In the genomic region with DNA sequence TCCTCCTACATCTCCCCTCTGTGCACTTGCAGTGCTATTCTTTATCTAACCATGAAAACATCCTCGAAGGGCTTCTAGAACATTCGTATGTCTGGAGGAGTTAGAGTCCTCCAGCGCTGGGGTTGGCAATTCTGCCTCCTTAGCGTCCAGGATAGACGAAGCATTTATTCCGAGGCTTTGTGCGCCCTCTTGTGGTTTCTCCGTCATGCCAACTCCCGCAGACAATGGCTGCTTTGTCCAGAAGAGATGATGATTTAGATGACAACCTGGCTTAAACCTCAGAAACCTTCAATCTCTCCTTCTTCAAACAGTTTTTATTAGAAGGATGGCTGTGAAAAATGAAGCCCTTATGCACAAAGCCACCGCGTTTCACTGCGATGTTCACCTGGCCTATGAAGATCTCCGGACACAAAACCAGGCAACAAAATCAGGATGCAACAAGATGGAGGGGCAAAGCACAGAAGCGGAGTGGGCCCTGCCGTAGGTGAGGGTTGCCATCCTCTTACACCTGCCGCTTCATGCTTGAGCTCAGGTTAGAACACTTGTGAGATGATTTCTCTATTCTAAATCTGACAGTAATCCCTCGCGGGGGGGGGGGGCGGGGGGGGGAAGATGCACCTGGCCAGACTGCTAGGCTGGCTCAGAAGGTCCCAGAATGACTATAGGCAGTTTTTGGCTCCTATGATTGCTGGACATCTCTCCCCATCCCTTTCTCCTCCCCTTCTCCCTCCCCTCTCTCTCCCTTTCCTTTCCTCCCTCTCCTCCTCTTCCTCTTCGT, we compare ENCODE assay signal across 8 mouse cellular contexts. TPM values are rescaled to one million over a fixed set of nuclear protein-coding genes. Genes with fewer than 3 reads are reported as not detected.
DNase-seq lines count a peak whose midpoint lies in the region; ATAC-seq and TF ChIP-seq lines count a peak whose summit lies in the region.

No protein-coding gene starts in this region.

- ATAC-seq in forebrain, embryonic 16.5 days, result peak; percentile 90
- peak; percentile 93 for ATAC-seq in neural tube, embryonic 14.5 days (ENCODE audit: low read depth)

- intact Hi-C loops in heart, postnatal 25 days (cut with DNase I), result loop anchor here (2.0 to 10.0 kb wide), 5 partner anchors 68 to 1920 kb away; partner anchors contain the start of gene Dnajc1

- peak; percentile 83 for TF ChIP-seq CTCF in ES-Bruce4 (IDR thresholded peaks at IDR 0.05; ENCODE audit: low read depth, low read length)
- peak; percentile 67; the same call in 1 of the 2 replicates for TF ChIP-seq CTCF in testis, adult 2 months (IDR thresholded peaks at IDR 0.05; ENCODE audit: control insufficient read depth, insufficient read depth, insufficient replicate concordance, low read depth, low read length)

- TF ChIP-seq POLR2A in ES-Bruce4 (IDR thresholded peaks at IDR 0.05; ENCODE audit: insufficient read depth, low read length), result no peak
- no peak for TF ChIP-seq POLR2A in testis, adult 2 months (IDR thresholded peaks at IDR 0.05; ENCODE audit: control insufficient read depth, low read depth, low read length)

- DNase-seq in cerebellum, adult 11 months, result peak; percentile 82
- DNase-seq in heart, postnatal 25 days (ENCODE audit: low spot score), result peak; percentile 61
- peak; percentile 95 for DNase-seq in layer of hippocampus, adult 11-12 months (ENCODE audit: low spot score)
- DNase-seq in lung, adult 18-20 months, result peak; percentile 82 to 84

- H3K4me1 ChIP-seq in ES-Bruce4 (ENCODE audit: control insufficient read depth, insufficient read depth, low read length), result no peaks in the 10 kb centered on the region
- no peaks in the 10 kb centered on the region; the same call in 1 of the 2 replicates for H3K4me1 ChIP-seq in forebrain, embryonic 16.5 days (replicated peaks; ENCODE audit: control insufficient read depth, insufficient read depth, low read length)
- H3K4me1 ChIP-seq in neural tube, embryonic 14.5 days (ENCODE audit: control insufficient read depth, insufficient read depth, low read length), result peaks cover 3% of the 10 kb centered on the region; the same call in 1 of the 2 replicates
- no peaks in the 10 kb centered on the region; the same call in 1 of the 2 replicates for H3K4me1 ChIP-seq in testis, adult 2 months (ENCODE audit: control insufficient read depth, insufficient read depth, low read length)

- H3K4me3 ChIP-seq in ES-Bruce4 (ENCODE audit: low read depth, low read length), result no peak overlapping the region
- peak overlapping the region; percentile 25 for H3K4me3 ChIP-seq in forebrain, embryonic 16.5 days (replicated peaks; ENCODE audit: low read length)
- peak overlapping the region; percentile 6; the same call in 1 of the 2 replicates for H3K4me3 ChIP-seq in neural tube, embryonic 14.5 days (ENCODE audit: low read depth, low read length)
- peak overlapping the region; percentile 74 for H3K4me3 ChIP-seq in testis, adult 2 months (ENCODE audit: control insufficient read depth, low read depth, low read length)

- TF ChIP-seq EP300 in ES-Bruce4 (IDR thresholded peaks at IDR 0.05; ENCODE audit: insufficient read depth, low read depth, low read length), result no peak

- no peak overlapping the region for H3K27ac ChIP-seq in ES-Bruce4 (ENCODE audit: insufficient read depth, low read length)
- 0 out of 2 replicates have a peak overlapping the region, but pooled peaks have one; percentile 21 for H3K27ac ChIP-seq in forebrain, embryonic 16.5 days (ENCODE audit: low read length)
- no peak overlapping the region for H3K27ac ChIP-seq in neural tube, embryonic 14.5 days (ENCODE audit: low read depth, low read length)
- no peak overlapping the region for H3K27ac ChIP-seq in testis, adult 2 months (ENCODE audit: control insufficient read depth, insufficient read depth, low read depth, low read length)

- no peaks in the 10 kb centered on the region for H3K27me3 ChIP-seq in ES-Bruce4 (ENCODE audit: control insufficient read depth, insufficient read depth, low read length, poor library complexity, severe bottlenecking)
- H3K27me3 ChIP-seq in forebrain, embryonic 16.5 days (replicated peaks; ENCODE audit: control insufficient read depth, insufficient read depth, low read length), result no peaks in the 10 kb centered on the region
- H3K27me3 ChIP-seq in neural tube, embryonic 14.5 days (ENCODE audit: control insufficient read depth, insufficient read depth, low read length), result no peaks in the 10 kb centered on the region
- no peaks in the 10 kb centered on the region for H3K27me3 ChIP-seq in testis, adult 2 months (ENCODE audit: control insufficient read depth, insufficient read depth, low read length)

- H3K4me2 ChIP-seq in forebrain, embryonic 16.5 days (ENCODE audit: low read length), result peak overlapping the region; percentile 34
- peak overlapping the region; percentile 39 for H3K4me2 ChIP-seq in neural tube, embryonic 14.5 days (ENCODE audit: low read depth, low read length)

- no peaks in the 10 kb centered on the region for H3K9me3 ChIP-seq in ES-Bruce4 (replicated peaks; ENCODE audit: control insufficient read depth, insufficient read depth, low read length, poor library complexity, severe bottlenecking)
- H3K9me3 ChIP-seq in forebrain, embryonic 16.5 days (ENCODE audit: control insufficient read depth, low read length), result no peaks in the 10 kb centered on the region
- no peaks in the 10 kb centered on the region for H3K9me3 ChIP-seq in neural tube, embryonic 14.5 days (ENCODE audit: control insufficient read depth, low read length)

- no peak overlapping the region for H3K9ac ChIP-seq in ES-Bruce4 (ENCODE audit: low read depth, poor library complexity, severe bottlenecking)
- peak overlapping the region; percentile 50 for H3K9ac ChIP-seq in forebrain, embryonic 16.5 days (replicated peaks; ENCODE audit: low read depth, low read length)
- 0 out of 2 replicates have a peak overlapping the region, but pooled peaks have one; percentile 32 for H3K9ac ChIP-seq in neural tube, embryonic 14.5 days (replicated peaks; ENCODE audit: low read depth, low read length)

- no peaks in the 10 kb centered on the region for H3K36me3 ChIP-seq in ES-Bruce4 (ENCODE audit: control insufficient read depth, insufficient read depth, low read length, poor library complexity, severe bottlenecking)
- no peaks in the 10 kb centered on the region for H3K36me3 ChIP-seq in forebrain, embryonic 16.5 days (ENCODE audit: control insufficient read depth, insufficient read depth)
- no peaks in the 10 kb centered on the region for H3K36me3 ChIP-seq in neural tube, embryonic 14.5 days (ENCODE audit: control insufficient read depth, insufficient read depth, low read length)
- H3K36me3 ChIP-seq in testis, adult 2 months (ENCODE audit: control insufficient read depth, insufficient read depth, low read length), result no peaks in the 10 kb centered on the region

- 20% methylated on average over 18 of the region's 20 CpGs for WGBS in forebrain, embryonic 16.5 days
- 24% methylated on average over 18 of the region's 20 CpGs for WGBS in neural tube, embryonic 14.5 days

RNA-seq across cellular contexts. Expression of gene Msrb2, which starts 26.4 kb away (rescaled TPM):
- 5.3 and 5.8 TPM in 2 replicates for polyA plus RNA-seq in ES-Bruce4 (2011; ENCODE audit: insufficient read depth, insufficient read length, low read depth, missing spikeins)
- polyA plus RNA-seq in forebrain, embryonic 16.5 days (2015; fragmentation: Nextera tagmentation; extraction: Ambion mirVana), result 7.8 and 7.9 TPM in 2 replicates
- total RNA-seq in heart, postnatal 25 days (2021), result 10 to 100 TPM; 59.2 to 64.0 TPM
- 8.5 TPM in 2 replicates for polyA plus RNA-seq in neural tube, embryonic 14.5 days (2014; fragmentation: Nextera tagmentation; extraction: Ambion mirVana)
- polyA plus RNA-seq in testis, adult 2 months (2012; rRNA removed), result 7.0 and 8.4 TPM in 2 replicates
